Mouse (Mus musculus): Measurements from ENCODE around the gene Wwox. TPM values are rescaled to one million over a fixed set of nuclear protein-coding genes. Genes with fewer than 3 reads are reported as not detected.

Wwox gene
- total and polyA plus RNA-seq, 3 experiments = 7.8 to 11.5 (median 9.1) TPM

GRCm38 (mm10) chr8:114611075-114611474, 171.6 kb downstream of the Wwox start:
- Histone ChIP-seq H3K27me3 (replicated peaks) (no peaks in the 10 kb centered on the region), H3K79me2 (replicated peaks; ENCODE audit: control insufficient read depth, extremely low read depth, insufficient read depth, poor library complexity, severe bottlenecking) (no peaks in the 10 kb centered on the region), H3K4me3 (replicated peaks in 1 of 3; ENCODE audit: low read depth in 2 of 3, low read length in 2 of 3, poor library complexity in 1 of 3) (no peak overlapping the region), H3K36me3 (replicated peaks in 1 of 2; ENCODE audit: control insufficient read depth in 1 of 2, insufficient read depth in 1 of 2, low read length in 1 of 2) (no peaks in the 10 kb centered on the region), H3K9me3 (replicated peaks; ENCODE audit: low read length) (no peaks in the 10 kb centered on the region), H3K4me2 (ENCODE audit: insufficient read depth, low read depth, poor library complexity, severe bottlenecking) (no peak overlapping the region), H3K27ac (ENCODE audit: insufficient read depth, low read depth) (no peak overlapping the region), H3K4me1 (ENCODE audit: control insufficient read depth in 1 of 2, insufficient read depth in 2 of 2) (no peaks in the 10 kb centered on the region), H3K9ac (ENCODE audit: insufficient read depth, low read depth) (no peak overlapping the region)
- DNase-seq (ENCODE audit: extremely low read depth) = no peak
- dilution Hi-C loops (cut with MboI; ENCODE audit: extremely low pct_ligation_motif_present, extremely low pct_unique_long_range_greater_than_20kb, low sequenced_read_pairs) (no loop called here), in situ Hi-C loops (cut with MboI; ENCODE audit: low pct_ligation_motif_present, low pct_unique_long_range_greater_than_20kb, low sequenced_read_pairs) (no loop called here)
- no peak for TF ChIP-seq ELF1 (IDR thresholded peaks at IDR 0.05; ENCODE audit: low read depth, low read length)
- TF ChIP-seq MAX (IDR thresholded peaks at IDR 0.05; ENCODE audit: low read length) = no peak
- TF ChIP-seq RCOR1 (conservative IDR thresholded peaks at IDR 0.05; ENCODE audit: low read depth, low read length) = no peak
- TF ChIP-seq CHD1 (IDR thresholded peaks at IDR 0.05; ENCODE audit: low read depth, low read length) = no peak
- no peak for TF ChIP-seq MEF2A (IDR thresholded peaks at IDR 0.05; ENCODE audit: borderline replicate concordance, low read depth, low read length)
- no peak for TF ChIP-seq ZC3H11A (IDR thresholded peaks at IDR 0.05; ENCODE audit: low read depth, low read length)
- no peak for TF ChIP-seq IRF4 (IDR thresholded peaks at IDR 0.05; ENCODE audit: low read depth, low read length)
- TF ChIP-seq TCF12 (IDR thresholded peaks at IDR 0.05; ENCODE audit: low read depth, low read length) = no peak
- TF ChIP-seq MAFK (IDR thresholded peaks at IDR 0.05; ENCODE audit: insufficient replicate concordance, low read length) = no peak
- no peak for TF ChIP-seq SIN3A (IDR thresholded peaks at IDR 0.05; ENCODE audit: low read length)

GRCm38 (mm10) chr8:114612091-114612490, 172.6 kb downstream of the Wwox start:
- TF ChIP-seq BHLHE40 (IDR thresholded peaks at IDR 0.05; ENCODE audit: low read depth, low read length) (no peak), CHD1 (IDR thresholded peaks at IDR 0.05; ENCODE audit: low read depth, low read length) (no peak), CTCF (conservative IDR thresholded peaks at IDR 0.05 in 1 of 2, IDR thresholded peaks at IDR 0.05 in 1 of 2; ENCODE audit: low read depth in 2 of 2, low read length in 2 of 2) (no peak), TCF12 (IDR thresholded peaks at IDR 0.05; ENCODE audit: low read depth, low read length) (no peak), HCFC1 (IDR thresholded peaks at IDR 0.05; ENCODE audit: low read depth, low read length) (no peak), USF2 (conservative IDR thresholded peaks at IDR 0.05; ENCODE audit: low read depth, low read length) (no peak), EP300 (IDR thresholded peaks at IDR 0.05; ENCODE audit: low read length) (no peak), MAZ (IDR thresholded peaks at IDR 0.05; ENCODE audit: low read depth, low read length) (no peak), ZNF384 (IDR thresholded peaks at IDR 0.05; ENCODE audit: low read depth, low read length) (no peak), SMC3 (IDR thresholded peaks at IDR 0.05; ENCODE audit: low read depth, low read length) (no peak), NELFE (IDR thresholded peaks at IDR 0.05; ENCODE audit: low read depth, low read length) (no peak), TBP (conservative IDR thresholded peaks at IDR 0.05; ENCODE audit: low read depth, low read length) (no peak), PAX5 (IDR thresholded peaks at IDR 0.05; ENCODE audit: low read length) (no peak), ZMIZ1 (IDR thresholded peaks at IDR 0.05; ENCODE audit: low read depth, low read length) (no peak), IRF4 (IDR thresholded peaks at IDR 0.05; ENCODE audit: low read depth, low read length) (no peak), JUN (IDR thresholded peaks at IDR 0.05; ENCODE audit: insufficient read depth, low read depth, low read length) (no peak), ELF1 (IDR thresholded peaks at IDR 0.05; ENCODE audit: low read depth, low read length) (no peak), E2F4 (IDR thresholded peaks at IDR 0.05; ENCODE audit: insufficient replicate concordance, low read depth, low read length) (no peak)
- Histone ChIP-seq H3K27ac (ENCODE audit: insufficient read depth, low read depth) (no peak overlapping the region), H3K9me3 (replicated peaks; ENCODE audit: low read length) (no peaks in the 10 kb centered on the region), H3K79me2 (replicated peaks; ENCODE audit: control insufficient read depth, extremely low read depth, insufficient read depth, poor library complexity, severe bottlenecking) (no peaks in the 10 kb centered on the region), H3K4me2 (ENCODE audit: insufficient read depth, low read depth, poor library complexity, severe bottlenecking) (no peak overlapping the region), H3K4me3 (replicated peaks in 1 of 3; ENCODE audit: low read depth in 2 of 3, low read length in 2 of 3, poor library complexity in 1 of 3) (no peak overlapping the region), H3K4me1 (ENCODE audit: control insufficient read depth in 1 of 2, insufficient read depth in 2 of 2) (no peaks in the 10 kb centered on the region), H3K9ac (ENCODE audit: insufficient read depth, low read depth) (no peak overlapping the region), H3K27me3 (replicated peaks) (no peaks in the 10 kb centered on the region), H3K36me3 (replicated peaks in 1 of 2; ENCODE audit: control insufficient read depth in 1 of 2, insufficient read depth in 1 of 2, low read length in 1 of 2) (no peaks in the 10 kb centered on the region)
- dilution Hi-C loops (cut with MboI; ENCODE audit: extremely low pct_ligation_motif_present, extremely low pct_unique_long_range_greater_than_20kb, low sequenced_read_pairs) = no loop called here
- in situ Hi-C loops (cut with MboI; ENCODE audit: low pct_ligation_motif_present, low pct_unique_long_range_greater_than_20kb, low sequenced_read_pairs) = no loop called here
- no peak for DNase-seq (ENCODE audit: extremely low read depth)
